8 mouse cellular contexts compared by ENCODE assay signal in the genomic region with DNA sequence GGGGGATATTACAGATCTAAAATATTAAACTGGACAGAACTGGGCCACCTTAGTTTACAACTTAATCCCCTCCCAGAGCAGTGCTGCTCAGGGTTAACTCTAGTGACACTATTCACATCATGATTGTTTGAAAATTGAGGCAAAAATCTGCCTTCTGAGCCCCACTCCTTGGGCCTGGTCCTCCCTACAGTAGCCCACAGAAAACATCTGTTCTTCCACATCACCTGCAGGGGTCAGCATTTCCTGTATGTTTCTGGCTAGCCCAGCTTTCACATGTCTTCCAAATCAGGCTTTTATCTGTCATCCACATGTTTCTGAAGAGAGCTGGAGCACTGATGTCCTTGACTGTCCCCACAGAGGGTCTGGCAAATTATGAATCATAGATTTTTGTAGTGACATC.
A peak's percentile ranks its signal among the peaks of the same experiment; 100 is the strongest.
DNase-seq lines count a peak whose midpoint lies in the region; ATAC-seq lines count a peak whose summit lies in the region.

No protein-coding gene starts in this region.

- H3K4me1 ChIP-seq in forebrain, embryonic 13.5 days: no peaks in the 10 kb centered on the region
- no peaks in the 10 kb centered on the region for H3K4me1 ChIP-seq in forebrain, embryonic 16.5 days (replicated peaks; ENCODE audit: control insufficient read depth, insufficient read depth, low read length)
- H3K4me1 ChIP-seq in hindbrain, embryonic 10.5 days (replicated peaks): no peaks in the 10 kb centered on the region

- no peaks in the 10 kb centered on the region for H3K9me3 ChIP-seq in forebrain, embryonic 13.5 days (replicated peaks)
- no peaks in the 10 kb centered on the region for H3K9me3 ChIP-seq in forebrain, embryonic 16.5 days (ENCODE audit: control insufficient read depth, low read length)
- H3K9me3 ChIP-seq in hindbrain, embryonic 10.5 days: no peaks in the 10 kb centered on the region

- H3K4me3 ChIP-seq in forebrain, embryonic 13.5 days: no peak overlapping the region
- H3K4me3 ChIP-seq in forebrain, embryonic 16.5 days (replicated peaks; ENCODE audit: low read length): no peak overlapping the region
- no peak overlapping the region for H3K4me3 ChIP-seq in hindbrain, embryonic 10.5 days

- H3K27me3 ChIP-seq in forebrain, embryonic 13.5 days: no peaks in the 10 kb centered on the region
- no peaks in the 10 kb centered on the region for H3K27me3 ChIP-seq in forebrain, embryonic 16.5 days (replicated peaks; ENCODE audit: control insufficient read depth, insufficient read depth, low read length)
- H3K27me3 ChIP-seq in hindbrain, embryonic 10.5 days (ENCODE audit: insufficient read depth, poor library complexity, severe bottlenecking): no peaks in the 10 kb centered on the region

- no peak overlapping the region for H3K4me2 ChIP-seq in forebrain, embryonic 13.5 days
- no peak overlapping the region for H3K4me2 ChIP-seq in forebrain, embryonic 16.5 days (ENCODE audit: low read length)

- peak; percentile 23 to 47 for DNase-seq in right cerebral cortex, adult 2 months (ENCODE audit: low spot score in 2 of 2)
- DNase-seq in right cerebral cortex, postnatal 36 days (ENCODE audit: low spot score in 2 of 2): no peak
- DNase-seq in hindbrain, embryonic 10.5 days (ENCODE audit: low spot score): peak; percentile 21
- peak; percentile 52 for DNase-seq in retina, postnatal 1 day
- DNase-seq in cerebellum, adult 11 months: no peak

- no peaks in the 10 kb centered on the region for H3K36me3 ChIP-seq in forebrain, embryonic 13.5 days (ENCODE audit: poor library complexity, severe bottlenecking)
- no peaks in the 10 kb centered on the region for H3K36me3 ChIP-seq in forebrain, embryonic 16.5 days (ENCODE audit: control insufficient read depth, insufficient read depth)
- H3K36me3 ChIP-seq in hindbrain, embryonic 10.5 days: no peaks in the 10 kb centered on the region

- peak; percentile 52 for ATAC-seq in forebrain, embryonic 13.5 days
- ATAC-seq in forebrain, embryonic 16.5 days: no peak
- ATAC-seq in megakaryocyte progenitor cell, adult 5-6 weeks (replicated peaks; ENCODE audit: poor library complexity): no peak

- no peak overlapping the region for H3K9ac ChIP-seq in forebrain, embryonic 13.5 days
- H3K9ac ChIP-seq in forebrain, embryonic 16.5 days (replicated peaks; ENCODE audit: low read depth, low read length): no peak overlapping the region

- H3K27ac ChIP-seq in forebrain, embryonic 13.5 days: no peak overlapping the region
- no peak overlapping the region for H3K27ac ChIP-seq in forebrain, embryonic 16.5 days (ENCODE audit: low read length)
- no peak overlapping the region for H3K27ac ChIP-seq in hindbrain, embryonic 10.5 days

Comparison
In these comparisons a context has a peak if more than half of its experiments do, and no peak if none do; other contexts are left out.
1. DNase-seq: peak in right cerebral cortex, adult 2 months (2 of 2), hindbrain, embryonic 10.5 days (single experiment) and retina, postnatal 1 day (single experiment); none in right cerebral cortex, postnatal 36 days (0 of 2) and cerebellum, adult 11 months (single experiment).